Mouse (Mus musculus): ENCODE measurements around the gene Syngap1.

DNA sequence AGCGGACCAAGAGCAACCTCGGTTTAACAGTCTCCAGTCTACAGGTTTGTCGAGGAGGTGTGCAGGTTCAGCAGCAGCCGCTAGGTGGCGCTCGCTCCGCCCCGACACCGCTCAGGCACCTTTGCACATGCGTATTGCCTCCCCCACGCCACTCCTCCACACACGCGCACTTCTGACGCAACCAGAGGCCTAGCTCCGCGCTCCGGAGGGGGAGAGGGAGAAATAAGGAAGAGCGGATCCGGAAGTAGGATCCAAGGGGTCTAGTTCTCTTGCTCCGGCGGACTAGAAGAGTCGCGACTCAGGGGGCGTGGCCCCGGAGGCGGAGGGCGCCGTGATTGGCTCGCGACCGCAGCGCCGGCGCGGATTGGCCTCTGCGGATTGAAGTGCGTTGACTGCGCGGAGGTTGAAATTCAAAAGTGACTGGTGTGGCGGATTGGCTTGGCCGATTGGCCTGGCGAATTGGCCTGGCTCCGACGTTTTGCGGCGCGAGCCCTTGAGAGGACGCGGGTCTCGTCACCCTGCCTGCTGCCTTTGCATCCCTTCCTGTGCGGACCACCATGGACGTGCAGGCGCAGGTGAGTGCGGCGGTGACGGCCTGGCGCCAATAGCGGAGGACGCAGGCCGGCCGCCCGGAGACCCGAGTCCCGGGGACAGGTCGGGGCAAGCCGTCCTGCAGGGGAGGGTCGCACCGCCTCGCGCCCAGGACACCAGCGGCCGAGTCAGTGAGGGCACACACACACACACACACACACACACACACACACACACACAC, 24.2 kb upstream of the Syngap1 start, which contains the start of gene Kifc5b:
- TF ChIP-seq CTCF (IDR thresholded peaks at IDR 0.05; ENCODE audit: control insufficient read depth, insufficient read depth, insufficient read length) (peak; percentile 99), USF1 (IDR thresholded peaks at IDR 0.05; ENCODE audit: low read depth) (no peak), MAX (IDR thresholded peaks at IDR 0.05) (peak; percentile 87)
